Mouse (Mus musculus): ENCODE measurements around the gene Elmo3. TPM values are rescaled to one million over a fixed set of nuclear protein-coding genes. Genes with fewer than 3 reads are reported as not detected.

Gene Elmo3
- polyA plus RNA-seq, 1 experiment from 2014 or later: 8.9 TPM

GRCm38 (mm10) chr8:105323183-105323582, 17.8 kb downstream of the Elmo3 start:
- Histone ChIP-seq H3K4me3 (no peak overlapping the region), H3K36me3 (peaks cover 33% of the 10 kb centered on the region), H3K27ac (no peak overlapping the region), H3K9ac (no peak overlapping the region), H3K4me2 (no peak overlapping the region), H3K9me3 (no peaks in the 10 kb centered on the region), H3K4me1 (peaks cover 21% of the 10 kb centered on the region), H3K27me3 (no peaks in the 10 kb centered on the region)
- WGBS: 87% methylated on average over 4 of the region's 4 CpGs
- ATAC-seq (ENCODE audit: insufficient number of reproducible peaks, low FRiP score, low TSS enrichment, low read depth): no peak

DNA sequence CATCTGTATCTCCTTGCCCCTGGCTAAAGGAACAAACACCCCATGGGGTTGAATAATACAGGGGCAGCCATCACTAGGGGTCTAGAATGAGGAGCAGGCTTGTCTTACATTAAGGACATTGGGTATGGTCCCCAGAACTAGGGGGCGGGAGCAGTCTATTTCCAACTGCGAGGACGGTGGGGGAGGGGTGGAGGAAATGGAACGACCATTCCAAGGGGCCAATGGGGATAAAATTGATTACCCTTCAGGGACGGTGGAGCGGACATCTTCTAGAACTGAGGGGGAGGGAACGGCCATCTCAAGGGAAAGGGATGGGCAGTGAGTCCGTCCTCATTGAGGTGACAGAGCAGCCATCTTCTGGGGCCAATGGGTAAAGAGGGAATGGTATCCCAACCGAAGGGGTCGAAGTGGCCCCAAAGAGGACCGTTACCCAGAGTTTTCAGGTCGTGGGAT, 20.3 kb downstream of the Elmo3 start:
- WGBS: 0% methylated on average over 12 of the region's 12 CpGs
- Histone ChIP-seq H3K9ac (peak overlapping the region; percentile 87), H3K27me3 (no peaks in the 10 kb centered on the region), H3K4me2 (peak overlapping the region; percentile 79), H3K4me3 (peak overlapping the region; percentile 73), H3K4me1 (peaks cover 24% of the 10 kb centered on the region), H3K36me3 (peaks cover 37% of the 10 kb centered on the region), H3K9me3 (no peaks in the 10 kb centered on the region), H3K27ac (peak overlapping the region; percentile 84)
- ATAC-seq (ENCODE audit: insufficient number of reproducible peaks, low FRiP score, low TSS enrichment, low read depth): no peak; the same call in 1 of the 2 replicates

DNA sequence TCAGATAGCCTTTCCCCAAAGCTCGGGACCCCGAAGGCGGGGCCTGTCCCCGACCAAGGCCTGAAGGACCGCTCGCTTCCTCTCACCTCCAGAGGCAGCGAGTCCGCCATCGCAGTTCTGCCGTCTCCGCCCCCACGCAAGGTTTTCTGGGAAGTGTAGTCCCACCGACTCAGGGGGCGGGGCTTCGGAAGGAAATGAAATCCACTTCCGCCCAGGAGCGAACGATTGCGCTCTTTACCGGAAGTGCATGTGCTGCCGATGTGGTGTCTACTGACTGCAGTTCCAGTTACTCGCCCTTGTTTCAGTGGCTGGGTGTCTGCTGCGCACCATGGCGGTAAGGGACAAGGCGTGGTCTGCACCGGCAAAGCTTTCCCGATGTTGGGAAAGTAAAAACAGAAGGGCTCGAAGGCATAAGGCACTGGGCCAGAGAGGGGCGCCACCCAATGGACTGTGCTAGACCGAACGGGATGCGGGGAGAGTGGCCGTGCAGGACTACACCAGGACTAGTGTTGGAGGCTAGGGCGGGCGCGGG, 20.8 kb downstream of the Elmo3 start, which contains the start of the genes Lrrc29 and Tmem208:
TSS of gene Lrrc29 (minus strand) at position 138 of the 532 bp plus-strand sequence.
TSS of gene Tmem208 (plus strand) at position 214 of the 532 bp plus-strand sequence.
- Histone ChIP-seq H3K4me2 (peak within 1 kb of the TSS; percentile 79), H3K4me3 (peak within 1 kb of the TSS; percentile 73), H3K4me1 (peaks cover 24% of the 10 kb centered on the region), H3K9ac (peak within 1 kb of the TSS; percentile 87), H3K27me3 (no peaks in the 10 kb centered on the region), H3K27ac (peak within 1 kb of the TSS; percentile 84), H3K9me3 (no peaks in the 10 kb centered on the region), H3K36me3 (peaks cover 42% of the 10 kb centered on the region)
- under 1% methylated on average over 36 of the region's 36 CpGs for WGBS
- peak; percentile 91 for ATAC-seq (ENCODE audit: insufficient number of reproducible peaks, low FRiP score, low TSS enrichment, low read depth)

- 35% methylated on average over 6 of the region's 6 CpGs for WGBS
- Histone ChIP-seq H3K27me3 (no peaks in the 10 kb centered on the region), H3K4me1 (peaks cover 24% of the 10 kb centered on the region), H3K9ac (peak overlapping the region; percentile 50), H3K36me3 (peaks cover 50% of the 10 kb centered on the region), H3K4me2 (peak overlapping the region; percentile 75), H3K9me3 (no peaks in the 10 kb centered on the region), H3K4me3 (peak overlapping the region; percentile 73), H3K27ac (peak overlapping the region; percentile 84; the same call in 1 of the 2 replicates)
- no peak for ATAC-seq (ENCODE audit: insufficient number of reproducible peaks, low FRiP score, low TSS enrichment, low read depth)
Observed at GRCm38 (mm10) chr8:105326968-105327367, 21.6 kb downstream of the Elmo3 start.

DNA sequence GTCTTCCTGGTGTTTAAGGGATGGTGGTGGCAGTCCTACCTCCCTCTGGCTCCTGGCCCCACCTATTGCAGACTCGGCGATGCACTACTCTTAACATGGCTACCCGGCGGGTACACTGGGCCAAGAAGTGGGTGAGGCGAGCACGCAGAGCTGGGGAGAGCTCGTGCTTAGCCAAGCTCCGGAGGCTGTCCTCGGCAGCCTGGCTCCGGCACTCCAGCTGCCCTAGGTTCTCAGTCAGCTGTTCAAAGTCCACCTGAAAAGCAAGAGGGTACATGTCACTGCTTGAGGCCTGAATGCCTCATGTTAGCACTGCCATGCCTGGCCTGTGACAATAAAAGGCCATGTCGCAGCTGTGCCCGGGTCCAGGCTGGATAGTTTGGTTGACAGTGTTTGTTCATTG, 24.9 kb downstream of the Elmo3 start:
- ATAC-seq (ENCODE audit: insufficient number of reproducible peaks, low FRiP score, low TSS enrichment, low read depth): no peak
- Histone ChIP-seq H3K4me1 (peaks cover 17% of the 10 kb centered on the region), H3K9me3 (no peaks in the 10 kb centered on the region), H3K27ac (no peak overlapping the region), H3K9ac (no peak overlapping the region), H3K4me3 (no peak overlapping the region), H3K27me3 (no peaks in the 10 kb centered on the region), H3K36me3 (peaks cover 73% of the 10 kb centered on the region), H3K4me2 (no peak overlapping the region)
- WGBS: 96% methylated on average over 12 of the region's 12 CpGs

DNA sequence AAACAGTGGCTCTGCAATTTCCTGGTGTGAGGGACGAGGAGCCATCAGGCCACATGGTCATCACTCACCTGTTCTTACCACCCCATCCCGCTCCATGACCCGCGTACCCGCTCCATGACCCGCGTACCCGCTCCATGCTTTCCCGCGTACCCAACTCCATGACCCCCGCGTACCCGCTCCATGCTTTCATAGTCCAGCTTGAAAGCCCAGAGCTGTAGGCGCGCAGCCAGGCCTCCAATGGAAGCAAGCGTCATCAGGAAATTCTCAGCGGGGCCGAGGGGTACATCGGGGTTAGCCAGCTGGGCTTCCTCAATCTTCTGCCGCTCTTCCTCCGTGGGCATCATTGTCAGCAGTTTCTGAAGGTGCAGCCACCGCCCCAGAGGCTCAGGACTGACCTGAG, 26.1 kb downstream of the Elmo3 start:
- H3K27me3 ChIP-seq: no peaks in the 10 kb centered on the region
- H3K9me3 ChIP-seq: no peaks in the 10 kb centered on the region
- H3K4me2 ChIP-seq: no peak overlapping the region
- H3K36me3 ChIP-seq: peaks cover 84% of the 10 kb centered on the region
- H3K9ac ChIP-seq: no peak overlapping the region
- no peak overlapping the region for H3K4me3 ChIP-seq
- WGBS: 94% methylated on average over 22 of the region's 22 CpGs
- no peak overlapping the region for H3K27ac ChIP-seq
- peaks cover 15% of the 10 kb centered on the region for H3K4me1 ChIP-seq
- no peak for ATAC-seq (ENCODE audit: insufficient number of reproducible peaks, low FRiP score, low TSS enrichment, low read depth)

- no peak overlapping the region for H3K27ac ChIP-seq
- H3K4me2 ChIP-seq: no peak overlapping the region
- WGBS: 94% methylated on average over 9 of the region's 9 CpGs
- peaks cover 14% of the 10 kb centered on the region for H3K4me1 ChIP-seq
- H3K9ac ChIP-seq: no peak overlapping the region
- no peaks in the 10 kb centered on the region for H3K27me3 ChIP-seq
- peaks cover 89% of the 10 kb centered on the region for H3K36me3 ChIP-seq
- H3K4me3 ChIP-seq: no peak overlapping the region
- ATAC-seq (ENCODE audit: insufficient number of reproducible peaks, low FRiP score, low TSS enrichment, low read depth): no peak
- no peaks in the 10 kb centered on the region for H3K9me3 ChIP-seq
Observed at GRCm38 (mm10) chr8:105331931-105332330, 26.5 kb downstream of the Elmo3 start.

GRCm38 (mm10) chr8:105332523-105332922, 27.1 kb downstream of the Elmo3 start:
- Histone ChIP-seq H3K4me3 (no peak overlapping the region), H3K36me3 (peaks cover 93% of the 10 kb centered on the region)
- WGBS: 80% methylated on average over 2 of the region's 2 CpGs

DNA sequence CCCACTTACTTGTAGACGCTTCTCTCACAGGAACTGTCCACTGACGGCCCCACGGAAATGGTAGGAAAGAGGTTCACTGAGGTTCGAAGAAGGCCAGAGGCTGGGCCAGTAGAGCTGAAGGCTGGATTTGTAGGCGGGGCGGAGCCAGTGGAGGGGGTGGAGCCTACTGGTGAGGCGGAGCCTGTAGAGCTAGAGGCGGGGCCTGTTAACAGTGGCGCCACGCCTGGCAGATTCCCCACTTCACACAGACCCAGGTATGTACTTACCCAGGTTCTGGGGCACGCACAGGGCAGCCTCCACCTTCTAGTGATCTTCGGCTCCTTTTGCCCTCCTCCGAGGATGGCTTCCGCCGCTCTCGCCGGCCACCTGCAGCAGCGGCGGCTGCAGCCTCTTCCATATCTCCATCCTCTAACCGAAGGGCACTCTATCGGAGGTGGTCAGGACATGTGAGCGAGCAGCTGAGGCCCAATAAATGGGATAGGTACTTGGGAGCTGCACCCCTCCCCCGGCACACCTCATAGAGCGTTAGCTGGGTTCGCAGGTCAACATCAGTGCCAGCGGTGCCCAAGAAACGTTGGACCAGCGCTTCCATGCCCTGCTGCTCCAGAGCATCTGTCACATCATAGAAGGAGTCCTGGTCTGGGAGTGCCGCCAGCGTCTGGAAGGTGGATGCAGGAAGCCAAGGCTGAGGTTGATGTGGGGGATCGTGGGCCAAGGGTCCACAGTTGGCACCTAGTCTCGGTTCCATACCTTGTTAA, 31.2 kb downstream of the Elmo3 start:
- ATAC-seq (ENCODE audit: insufficient number of reproducible peaks, low FRiP score, low TSS enrichment, low read depth): no peak
- no peak overlapping the region for H3K9ac ChIP-seq
- no peaks in the 10 kb centered on the region for H3K27me3 ChIP-seq
- peaks cover 64% of the 10 kb centered on the region for H3K36me3 ChIP-seq
- H3K27ac ChIP-seq: no peak overlapping the region
- WGBS: 55% methylated on average over 32 of the region's 32 CpGs
- H3K4me3 ChIP-seq: no peak overlapping the region
- peaks cover 15% of the 10 kb centered on the region for H3K4me1 ChIP-seq
- no peak overlapping the region for H3K4me2 ChIP-seq
- no peaks in the 10 kb centered on the region for H3K9me3 ChIP-seq

More at GRCm38 (mm10) chr8:105332523-105332922, 27.1 kb downstream of the Elmo3 start:
- peaks cover 8% of the 10 kb centered on the region for H3K4me1 ChIP-seq
- H3K9ac ChIP-seq: no peak overlapping the region
- H3K4me2 ChIP-seq: no peak overlapping the region
- no peaks in the 10 kb centered on the region for H3K9me3 ChIP-seq
- ATAC-seq (ENCODE audit: insufficient number of reproducible peaks, low FRiP score, low TSS enrichment, low read depth): no peak
- no peaks in the 10 kb centered on the region for H3K27me3 ChIP-seq
- no peak overlapping the region for H3K27ac ChIP-seq

GRCm38 (mm10) chr8:105338992-105339391, 33.6 kb downstream of the Elmo3 start:
- no peaks in the 10 kb centered on the region for H3K27me3 ChIP-seq
- no peak for ATAC-seq (ENCODE audit: insufficient number of reproducible peaks, low FRiP score, low TSS enrichment, low read depth)
- no peak overlapping the region for H3K4me2 ChIP-seq
- no peak overlapping the region for H3K4me3 ChIP-seq
- H3K9ac ChIP-seq: no peak overlapping the region
- H3K36me3 ChIP-seq: peaks cover 42% of the 10 kb centered on the region
- WGBS: 13% methylated on average over 4 of the region's 4 CpGs
- H3K27ac ChIP-seq: no peak overlapping the region
- peaks cover 19% of the 10 kb centered on the region for H3K4me1 ChIP-seq
- no peaks in the 10 kb centered on the region for H3K9me3 ChIP-seq

DNA sequence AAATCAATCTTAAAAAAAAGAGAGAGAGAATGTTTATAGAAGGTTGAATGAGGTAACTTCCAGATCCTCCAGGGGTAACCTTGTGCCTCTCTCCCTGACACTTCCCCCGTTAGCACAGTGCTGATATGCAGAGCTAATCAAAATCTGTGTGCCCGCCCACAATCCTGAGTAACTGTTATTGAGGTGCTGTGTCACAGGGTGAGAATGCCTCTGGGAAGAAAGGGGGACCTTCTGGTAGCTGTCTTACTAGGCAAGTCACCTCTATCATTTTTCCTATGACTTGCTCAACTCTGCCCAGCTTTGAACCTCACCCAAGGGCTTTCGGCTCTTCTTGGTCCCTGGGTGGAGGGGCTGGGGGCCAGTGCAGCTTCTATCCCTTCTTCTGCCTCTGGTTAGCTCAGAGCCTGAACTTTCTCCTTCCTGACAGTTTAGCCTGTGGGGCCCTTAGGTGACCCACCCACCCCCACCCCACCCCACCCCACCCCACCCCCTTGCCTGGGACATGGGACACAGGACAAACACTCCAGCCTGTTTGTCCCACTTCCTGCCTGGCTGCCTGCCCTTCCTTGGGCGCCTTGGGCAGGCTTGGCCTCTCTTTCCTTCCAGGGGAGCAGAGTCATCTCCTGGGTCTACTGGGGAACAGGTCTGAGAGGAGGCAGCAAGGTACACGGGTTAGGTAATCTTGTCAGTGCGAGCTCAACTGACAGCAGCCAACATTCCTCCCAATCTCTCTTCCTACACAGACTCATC, 34.7 kb downstream of the Elmo3 start:
- no peak overlapping the region for H3K27ac ChIP-seq
- no peak overlapping the region for H3K4me2 ChIP-seq
- H3K36me3 ChIP-seq: peaks cover 32% of the 10 kb centered on the region
- H3K4me3 ChIP-seq: no peak overlapping the region
- 74% methylated on average over 5 of the region's 6 CpGs for WGBS
- no peaks in the 10 kb centered on the region for H3K27me3 ChIP-seq
- no peaks in the 10 kb centered on the region for H3K9me3 ChIP-seq
- H3K9ac ChIP-seq: no peak overlapping the region
- peaks cover 25% of the 10 kb centered on the region for H3K4me1 ChIP-seq
- no peak for ATAC-seq (ENCODE audit: insufficient number of reproducible peaks, low FRiP score, low TSS enrichment, low read depth)

DNA sequence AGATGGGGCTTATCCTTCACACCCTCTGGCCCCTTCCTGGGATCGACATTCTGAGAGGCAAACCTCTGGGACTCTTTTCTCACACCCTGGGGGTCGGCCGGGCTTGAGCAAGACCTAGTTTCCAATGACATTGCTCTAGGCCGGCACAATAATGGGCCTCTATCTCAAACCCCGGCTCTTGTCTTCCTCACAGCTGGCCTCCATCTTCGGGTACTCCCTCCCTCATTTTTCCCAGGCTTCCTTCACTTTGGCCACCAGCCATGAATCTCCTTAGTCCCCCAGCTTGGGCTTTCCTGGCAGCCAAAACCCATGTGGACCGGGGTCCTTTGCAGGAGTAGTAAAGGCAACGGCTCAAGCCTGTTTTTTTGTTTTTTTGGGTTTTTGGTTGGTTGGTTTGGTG, 36.0 kb downstream of the Elmo3 start:
- H3K9ac ChIP-seq: no peak overlapping the region
- H3K27me3 ChIP-seq: no peaks in the 10 kb centered on the region
- no peak overlapping the region; the same call in 1 of the 2 replicates for H3K27ac ChIP-seq
- H3K36me3 ChIP-seq: peaks cover 19% of the 10 kb centered on the region
- WGBS: 41% methylated on average over 8 of the region's 8 CpGs
- H3K4me1 ChIP-seq: peaks cover 36% of the 10 kb centered on the region
- H3K9me3 ChIP-seq: no peaks in the 10 kb centered on the region
- no peak for ATAC-seq (ENCODE audit: insufficient number of reproducible peaks, low FRiP score, low TSS enrichment, low read depth)
- no peak overlapping the region for H3K4me2 ChIP-seq
- no peak overlapping the region for H3K4me3 ChIP-seq
